Mouse (Mus musculus) lung, postnatal 25 days (tissue): Measurements from ENCODE around the gene Hip1.

Experiments used
- DNase-seq: peaks from one replicate; pipeline ENCODE4 v3.0.0; 2022; ENCODE audit warnings: low spot score

Gene Hip1

DNA sequence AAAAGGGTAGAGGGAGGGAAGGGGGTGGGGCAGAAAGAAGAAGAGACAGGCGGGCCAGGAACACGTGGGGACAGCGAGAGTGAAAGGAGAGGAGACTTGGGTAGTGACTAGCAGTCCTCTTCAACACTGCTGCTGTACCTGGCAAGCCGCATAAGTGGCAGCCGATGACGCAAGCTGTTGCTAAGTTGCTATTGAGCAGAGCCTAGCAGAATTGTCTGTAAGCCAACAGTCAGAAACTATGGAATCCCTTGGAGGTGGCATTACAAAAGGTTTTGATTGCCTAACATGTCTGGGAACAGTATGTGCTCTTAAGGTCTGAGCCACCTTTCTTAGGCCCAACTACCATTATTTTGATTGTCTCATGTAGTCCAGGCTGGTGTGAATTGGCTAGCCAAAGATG lies 176.6 kb downstream of the Hip1 start:
- DNase-seq = no peak

GRCm38 (mm10) chr5:135367841-135368240 lies 177.1 kb downstream of the Hip1 start:
- no peak for DNase-seq

DNA sequence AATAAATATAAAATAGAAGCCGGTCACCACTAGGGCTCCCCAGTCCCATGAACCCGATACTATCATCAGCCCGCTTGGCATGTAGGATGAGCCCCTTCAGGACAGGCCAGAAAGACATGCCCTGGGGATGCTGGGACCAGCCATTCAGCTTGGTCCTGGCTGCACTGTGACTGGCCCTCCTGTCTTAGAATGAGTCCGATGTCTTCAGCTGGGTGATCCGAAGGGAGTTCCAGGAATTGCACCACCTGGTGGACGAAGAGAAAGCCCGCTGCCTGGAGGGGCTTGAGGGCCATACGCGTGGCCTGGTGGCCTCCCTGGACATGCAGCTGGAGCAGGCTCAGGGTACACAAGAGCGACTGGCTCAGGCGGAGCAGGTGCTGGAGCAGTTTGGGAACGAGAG lies 181.4 kb downstream of the Hip1 start:
- DNase-seq = no peak

- DNase-seq = no peak
Measured at GRCm38 (mm10) chr5:135362572-135362971, 182.3 kb downstream of the Hip1 start.

- DNase-seq = no peak
Measured at GRCm38 (mm10) chr5:135359772-135360171, 185.1 kb downstream of the Hip1 start.

DNA sequence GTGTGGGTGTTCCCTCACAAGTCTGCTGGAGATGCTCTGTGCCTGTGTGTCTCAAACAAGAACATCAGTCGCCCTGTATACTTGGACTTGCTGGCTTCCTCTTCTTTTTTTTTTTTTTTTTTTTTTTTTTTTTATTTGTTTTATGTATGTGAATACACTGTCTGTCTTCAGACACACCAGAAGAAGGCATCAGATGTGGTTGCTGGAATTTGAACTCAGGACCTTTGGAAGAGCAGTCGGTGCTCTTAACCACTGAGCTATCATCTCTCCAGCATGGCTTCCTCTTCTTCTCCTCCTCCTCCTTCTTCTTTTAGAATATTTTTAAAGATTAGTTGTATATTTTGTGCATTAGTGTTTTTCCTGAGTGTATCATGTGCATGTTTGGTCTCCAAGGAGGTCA lies 187.4 kb downstream of the Hip1 start:
- DNase-seq = peak; percentile 49
